Mouse (Mus musculus) ES-Bruce4 (cell line): ENCODE results near the gene 2410004B18Rik.

Experiments
- CTCF ChIP-seq: IDR thresholded peaks from one replicate; pipeline ENCODE4 v1.8.1; 2011; ENCODE audit warnings: low read depth, low read length
- EP300 ChIP-seq: IDR thresholded peaks from 2 replicates; pipeline ENCODE4 v1.6.1; 2011; ENCODE audit warnings: low read depth, low read length; ENCODE audit not compliant: insufficient read depth
- POLR2A ChIP-seq: IDR thresholded peaks from one replicate; pipeline ENCODE4 v1.8.1; 2011; ENCODE audit warnings: low read length; ENCODE audit not compliant: insufficient read depth

DNA sequence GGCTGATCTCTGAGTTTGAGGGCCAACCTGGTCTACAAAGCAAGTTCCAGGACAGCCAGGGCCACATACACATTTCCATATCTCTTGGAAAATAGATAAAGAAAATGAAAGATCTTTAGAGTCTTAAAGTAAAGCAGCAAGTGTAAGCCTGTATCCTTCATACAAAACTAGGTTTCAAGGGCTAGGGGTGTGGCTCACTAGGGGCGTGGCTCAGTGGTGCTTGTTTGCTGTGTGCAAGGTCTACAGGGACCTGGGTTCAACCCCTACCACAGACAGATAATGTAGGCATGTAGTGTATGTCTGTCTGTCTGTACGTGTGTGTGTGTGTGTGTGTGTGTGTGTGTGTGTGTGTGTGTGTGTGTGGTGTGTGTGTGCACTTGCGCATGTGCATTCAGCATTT, 8.1 kb downstream of the 2410004B18Rik start:
- no peak for TF ChIP-seq POLR2A
- no peak for TF ChIP-seq EP300
- TF ChIP-seq CTCF = no peak
